Mouse (Mus musculus): ENCODE measurements around the gene Gm20388. TPM values are rescaled to one million over a fixed set of nuclear protein-coding genes. Genes with fewer than 3 reads are reported as not detected.

Gene Gm20388
- polyA plus RNA-seq, 1 experiment from 2014 or later, result not detected

GRCm38 (mm10) chr8:122511552-122511951, 2600.9 kb downstream of the Gm20388 start:
- 38% methylated on average over 16 of the region's 16 CpGs for WGBS
- Histone ChIP-seq H3K36me3 (ENCODE audit: control insufficient read depth, insufficient read depth) (no peaks in the 10 kb centered on the region), H3K4me1 (replicated peaks; ENCODE audit: control insufficient read depth, insufficient read depth, low read length) (no peaks in the 10 kb centered on the region; the same call in 1 of the 2 replicates), H3K4me3 (ENCODE audit: low read depth, low read length) (no peak overlapping the region), H3K9ac (ENCODE audit: low read depth, low read length) (no peak overlapping the region), H3K27ac (ENCODE audit: low read depth, low read length) (no peak overlapping the region), H3K4me2 (replicated peaks; ENCODE audit: low read depth) (no peak overlapping the region), H3K27me3 (replicated peaks; ENCODE audit: control insufficient read depth, insufficient read depth, low read length) (no peaks in the 10 kb centered on the region), H3K9me3 (ENCODE audit: control insufficient read depth) (no peaks in the 10 kb centered on the region)
- 0 out of 2 replicates have a peak, but pooled peaks have one; percentile 25 for ATAC-seq
- TF ChIP-seq CTCF (IDR thresholded peaks at IDR 0.05; ENCODE audit: low read depth), result no peak

GRCm38 (mm10) chr8:122512392-122512791, 2601.8 kb downstream of the Gm20388 start:
- no peaks in the 10 kb centered on the region; the same call in 1 of the 2 replicates for H3K4me1 ChIP-seq (replicated peaks; ENCODE audit: control insufficient read depth, insufficient read depth, low read length)
- H3K4me3 ChIP-seq (ENCODE audit: low read depth, low read length), result no peak overlapping the region
- no peak for TF ChIP-seq CTCF (IDR thresholded peaks at IDR 0.05; ENCODE audit: low read depth)
- no peaks in the 10 kb centered on the region for H3K27me3 ChIP-seq (replicated peaks; ENCODE audit: control insufficient read depth, insufficient read depth, low read length)
- no peak overlapping the region for H3K4me2 ChIP-seq (replicated peaks; ENCODE audit: low read depth)
- no peak overlapping the region for H3K27ac ChIP-seq (ENCODE audit: low read depth, low read length)
- 56% methylated on average over 7 of the region's 7 CpGs for WGBS
- no peaks in the 10 kb centered on the region for H3K36me3 ChIP-seq (ENCODE audit: control insufficient read depth, insufficient read depth)
- no peak overlapping the region for H3K9ac ChIP-seq (ENCODE audit: low read depth, low read length)
- no peak for ATAC-seq
- no peaks in the 10 kb centered on the region for H3K9me3 ChIP-seq (ENCODE audit: control insufficient read depth)

- Histone ChIP-seq H3K9ac (ENCODE audit: low read depth, low read length) (no peak overlapping the region), H3K27me3 (replicated peaks; ENCODE audit: control insufficient read depth, insufficient read depth, low read length) (no peaks in the 10 kb centered on the region), H3K4me3 (ENCODE audit: low read depth, low read length) (no peak overlapping the region), H3K27ac (ENCODE audit: low read depth, low read length) (no peak overlapping the region), H3K4me1 (replicated peaks; ENCODE audit: control insufficient read depth, insufficient read depth, low read length) (no peaks in the 10 kb centered on the region; the same call in 1 of the 2 replicates), H3K4me2 (replicated peaks; ENCODE audit: low read depth) (no peak overlapping the region), H3K9me3 (ENCODE audit: control insufficient read depth) (no peaks in the 10 kb centered on the region), H3K36me3 (ENCODE audit: control insufficient read depth, insufficient read depth) (no peaks in the 10 kb centered on the region)
- no peak for ATAC-seq
- no peak for TF ChIP-seq CTCF (IDR thresholded peaks at IDR 0.05; ENCODE audit: low read depth)
- WGBS, result 87% methylated on average over 14 of the region's 14 CpGs
Measured at GRCm38 (mm10) chr8:122515699-122516098, 2605.1 kb downstream of the Gm20388 start.

- Histone ChIP-seq H3K27ac (ENCODE audit: low read depth, low read length) (peak overlapping the region; percentile 60), H3K4me3 (ENCODE audit: low read depth, low read length) (no peak overlapping the region), H3K9ac (ENCODE audit: low read depth, low read length) (no peak overlapping the region), H3K9me3 (ENCODE audit: control insufficient read depth) (no peaks in the 10 kb centered on the region), H3K36me3 (ENCODE audit: control insufficient read depth, insufficient read depth) (no peaks in the 10 kb centered on the region), H3K4me1 (replicated peaks; ENCODE audit: control insufficient read depth, insufficient read depth, low read length) (no peaks in the 10 kb centered on the region), H3K27me3 (replicated peaks; ENCODE audit: control insufficient read depth, insufficient read depth, low read length) (no peaks in the 10 kb centered on the region), H3K4me2 (replicated peaks; ENCODE audit: low read depth) (no peak overlapping the region)
- 37% methylated on average over 6 of the region's 6 CpGs for WGBS
- ATAC-seq, result peak; percentile 34; the same call in 1 of the 2 replicates
- no peak for TF ChIP-seq CTCF (IDR thresholded peaks at IDR 0.05; ENCODE audit: low read depth)
Measured at GRCm38 (mm10) chr8:122517541-122518190, 2607.0 kb downstream of the Gm20388 start.

- TF ChIP-seq CTCF (IDR thresholded peaks at IDR 0.05; ENCODE audit: low read depth), result no peak
- Histone ChIP-seq H3K9ac (ENCODE audit: low read depth, low read length) (no peak overlapping the region), H3K4me1 (replicated peaks; ENCODE audit: control insufficient read depth, insufficient read depth, low read length) (0 out of 2 replicates have a peak, but pooled peaks cover 17% of the 10 kb centered on the region)
Measured at GRCm38 (mm10) chr8:122520611-122521010, 2610.0 kb downstream of the Gm20388 start.

GRCm38 (mm10) chr8:122522796-122523651, 2612.4 kb downstream of the Gm20388 start:
- H3K9ac ChIP-seq (ENCODE audit: low read depth, low read length), result 0 out of 2 replicates have a peak overlapping the region, but pooled peaks have one; percentile 7
- 30% methylated on average over 14 of the region's 14 CpGs for WGBS
- H3K4me3 ChIP-seq (ENCODE audit: low read depth, low read length), result no peak overlapping the region
- H3K9me3 ChIP-seq (ENCODE audit: control insufficient read depth), result no peaks in the 10 kb centered on the region
- TF ChIP-seq CTCF (IDR thresholded peaks at IDR 0.05; ENCODE audit: low read depth), result no peak
- peak overlapping the region; percentile 53 for H3K4me2 ChIP-seq (replicated peaks; ENCODE audit: low read depth)
- peak; percentile 39 for ATAC-seq
- H3K36me3 ChIP-seq (ENCODE audit: control insufficient read depth, insufficient read depth), result no peaks in the 10 kb centered on the region
- H3K27ac ChIP-seq (ENCODE audit: low read depth, low read length), result peak overlapping the region; percentile 71
- H3K4me1 ChIP-seq (replicated peaks; ENCODE audit: control insufficient read depth, insufficient read depth, low read length), result 0 out of 2 replicates have a peak, but pooled peaks cover 17% of the 10 kb centered on the region
- no peaks in the 10 kb centered on the region for H3K27me3 ChIP-seq (replicated peaks; ENCODE audit: control insufficient read depth, insufficient read depth, low read length)

More at GRCm38 (mm10) chr8:122520611-122521010, 2610.0 kb downstream of the Gm20388 start:
- 80% methylated on average over 11 of the region's 11 CpGs for WGBS
- Histone ChIP-seq H3K4me2 (replicated peaks; ENCODE audit: low read depth) (no peak overlapping the region), H3K9me3 (ENCODE audit: control insufficient read depth) (no peaks in the 10 kb centered on the region), H3K36me3 (ENCODE audit: control insufficient read depth, insufficient read depth) (no peaks in the 10 kb centered on the region), H3K27me3 (replicated peaks; ENCODE audit: control insufficient read depth, insufficient read depth, low read length) (no peaks in the 10 kb centered on the region), H3K4me3 (ENCODE audit: low read depth, low read length) (no peak overlapping the region), H3K27ac (ENCODE audit: low read depth, low read length) (no peak overlapping the region)
- no peak for ATAC-seq
